Mouse (Mus musculus) MEL (cell line): ENCODE results near the gene Fam222b. TPM values are rescaled to one million over a fixed set of nuclear protein-coding genes. Genes with fewer than 3 reads are reported as not detected.
A peak's percentile ranks its signal among the peaks of the same experiment; 100 is the strongest.

ENCODE experiments used
- DNase-seq: peaks from one replicate; pipeline ENCODE4 v3.0.0; 2011; ENCODE audit warnings: low read depth, low spot score
- H3K27ac ChIP-seq: 2 replicates; pipeline ENCODE4 v1.5.1; 2012; ENCODE audit warnings: low read depth, mild to moderate bottlenecking, control low read depth, low read length, moderate library complexity; ENCODE audit not compliant: control insufficient read depth
- H3K27me3 ChIP-seq, 2 experiments: fragments of 150-350 bp in 1 of 2; sonication (generic) in 1 of 2; 2 replicates each; pipeline ENCODE4 v1.6.1; 2012; ENCODE audit warnings: low read length in 2 of 2, mild to moderate bottlenecking in 2 of 2, improper control_type of control experiment in 1 of 2, moderate library complexity in 1 of 2; ENCODE audit not compliant: insufficient read depth in 2 of 2, control insufficient read depth in 1 of 2
- H3K36me3 ChIP-seq, 2 experiments: 2 replicates each; pipeline ENCODE4 v1.6.1; 2012 to 2014; ENCODE audit warnings: low read length in 2 of 2, improper control_type of control experiment in 1 of 2, inconsistent platforms in 1 of 2, mild to moderate bottlenecking in 1 of 2; ENCODE audit not compliant: insufficient read depth in 2 of 2, control insufficient read depth in 1 of 2
- H3K4me1 ChIP-seq, 2 experiments: fragments of 150-350 bp in 1 of 2; sonication (generic) in 1 of 2; 2 replicates each; pipeline ENCODE4 v1.6.1; 2012; ENCODE audit warnings: low read length in 2 of 2, improper control_type of control experiment in 1 of 2, mild to moderate bottlenecking in 1 of 2; ENCODE audit not compliant: insufficient read depth in 2 of 2, control insufficient read depth in 1 of 2
- H3K4me3 ChIP-seq, 2 experiments: fragments of 150-350 bp in 1 of 2; sonication (generic) in 1 of 2; 2 replicates each; pipeline ENCODE4 v1.5.1; 2012; ENCODE audit warnings: low read depth in 2 of 2, low read length in 2 of 2, mild to moderate bottlenecking in 2 of 2, moderate library complexity in 2 of 2, control low read depth in 1 of 2, improper control_type of control experiment in 1 of 2; ENCODE audit not compliant: control insufficient read depth in 1 of 2, insufficient read depth in 1 of 2
- H3K79me2 ChIP-seq: 2 replicates; pipeline ENCODE4 v1.6.1; 2012; ENCODE audit warnings: mild to moderate bottlenecking, low read length, moderate library complexity; ENCODE audit not compliant: control insufficient read depth, poor library complexity, insufficient read depth
- H3K9ac ChIP-seq: 2 replicates; pipeline ENCODE4 v1.6.1; 2012; ENCODE audit warnings: low read depth, mild to moderate bottlenecking, control low read depth, low read length, moderate library complexity; ENCODE audit not compliant: control insufficient read depth, poor library complexity, severe bottlenecking
- H3K9me3 ChIP-seq: fragments of 150-350 bp; sonication (generic); replicated peaks from 2 replicates; pipeline ENCODE4 v1.6.1; 2012; ENCODE audit warnings: mild to moderate bottlenecking, low read length, improper control_type of control experiment, moderate library complexity; ENCODE audit not compliant: insufficient read depth
- CHD1 ChIP-seq: IDR thresholded peaks from 2 replicates; pipeline ENCODE4 v1.6.1; 2012; ENCODE audit warnings: low read depth, mild to moderate bottlenecking, inconsistent platforms, low read length, improper control_type of control experiment
- E2F4 ChIP-seq: IDR thresholded peaks from 2 replicates; pipeline ENCODE4 v1.6.1; 2011; ENCODE audit warnings: low read depth, low read length, improper control_type of control experiment, borderline replicate concordance
- ELF1 ChIP-seq: IDR thresholded peaks from 2 replicates; pipeline ENCODE4 v1.6.1; 2014; ENCODE audit warnings: low read depth, mild to moderate bottlenecking, inconsistent platforms, low read length, improper control_type of control experiment, moderate library complexity
- EP300 ChIP-seq, 2 experiments: IDR thresholded peaks; 2 replicates each; pipeline ENCODE4 v1.6.1; 2011; ENCODE audit warnings: improper control_type of control experiment in 2 of 2, low read length in 2 of 2, low read depth in 1 of 2, mild to moderate bottlenecking in 1 of 2
- GATA1 ChIP-seq: IDR thresholded peaks from 2 replicates; pipeline ENCODE4 v1.6.1; 2011; ENCODE audit warnings: low read depth, low read length, improper control_type of control experiment
- MAFK ChIP-seq: IDR thresholded peaks from 2 replicates; pipeline ENCODE4 v1.6.1; 2011; ENCODE audit warnings: low read depth, mild to moderate bottlenecking, low read length, improper control_type of control experiment, borderline replicate concordance
- MEF2A ChIP-seq: IDR thresholded peaks from 2 replicates; pipeline ENCODE4 v1.6.1; 2014; ENCODE audit warnings: low read depth, mild to moderate bottlenecking, inconsistent platforms, low read length, improper control_type of control experiment; ENCODE audit not compliant: poor library complexity, insufficient replicate concordance, severe bottlenecking; ENCODE audit errors: extremely low read depth
- MYC ChIP-seq: IDR thresholded peaks from 2 replicates; pipeline ENCODE4 v1.6.1; 2011; ENCODE audit warnings: low read depth, mild to moderate bottlenecking, low read length, improper control_type of control experiment, moderate library complexity
- POLR2A ChIP-seq, 2 experiments: IDR thresholded peaks; 2 replicates each; pipeline ENCODE4 v1.6.1; 2011 to 2012; ENCODE audit warnings: low read length in 2 of 2, mild to moderate bottlenecking in 2 of 2, control low read depth in 1 of 2, improper control_type of control experiment in 1 of 2, low read depth in 1 of 2, moderate library complexity in 1 of 2; ENCODE audit not compliant: control insufficient read depth in 1 of 2, insufficient read depth in 1 of 2, poor library complexity in 1 of 2
- POLR2AphosphoS5 ChIP-seq: IDR thresholded peaks from 2 replicates; pipeline ENCODE4 v1.6.1; 2012; ENCODE audit warnings: low read depth, borderline replicate concordance, mild to moderate bottlenecking, inconsistent platforms, low read length, moderate library complexity, mixed read lengths
- RAD21 ChIP-seq: IDR thresholded peaks from 2 replicates; pipeline ENCODE4 v1.6.1; 2011; ENCODE audit warnings: mild to moderate bottlenecking, low read depth, low read length, improper control_type of control experiment
- SMC3 ChIP-seq: IDR thresholded peaks from 2 replicates; pipeline ENCODE4 v1.6.1; 2011; ENCODE audit warnings: low read depth, low read length, improper control_type of control experiment
- TAL1 ChIP-seq: IDR thresholded peaks from 2 replicates; pipeline ENCODE4 v1.6.1; 2012; ENCODE audit warnings: mild to moderate bottlenecking, inconsistent platforms, low read length, moderate library complexity, mixed read lengths
- UBTF ChIP-seq: IDR thresholded peaks from 2 replicates; pipeline ENCODE4 v1.6.1; 2012; ENCODE audit warnings: low read depth, mild to moderate bottlenecking, inconsistent platforms, low read length, improper control_type of control experiment, moderate library complexity, borderline replicate concordance; ENCODE audit not compliant: insufficient read depth
- USF1 ChIP-seq: IDR thresholded peaks from 2 replicates; pipeline ENCODE4 v1.6.1; 2014; ENCODE audit warnings: low read depth, mild to moderate bottlenecking, inconsistent platforms, low read length, improper control_type of control experiment, moderate library complexity
- USF2 ChIP-seq, 2 experiments: IDR thresholded peaks; 2 replicates each; pipeline ENCODE4 v1.6.1; 2011 to 2012; ENCODE audit warnings: improper control_type of control experiment in 2 of 2, low read length in 2 of 2, borderline replicate concordance in 1 of 2, inconsistent platforms in 1 of 2, low read depth in 1 of 2, mild to moderate bottlenecking in 1 of 2; ENCODE audit not compliant: insufficient read depth in 1 of 2
- ZMIZ1 ChIP-seq: IDR thresholded peaks from 2 replicates; pipeline ENCODE4 v1.6.1; 2012; ENCODE audit warnings: low read depth, mild to moderate bottlenecking, inconsistent platforms, low read length, improper control_type of control experiment, moderate library complexity
- polyA plus RNA-seq, 2 experiments: library from polyadenylated mRNA; stranded (reverse) in 1 of 2; unstranded in 1 of 2; fragments of >175 nt in 1 of 2; fragments of >200 nt in 1 of 2; gene quantifications; 2 replicates each; pipeline versions ENCODE4 v1.2.1 to v1.2.4; 2012; ENCODE audit warnings: low replicate concordance in 2 of 2, low read depth in 1 of 2; ENCODE audit not compliant: insufficient read length in 2 of 2, insufficient read depth in 1 of 2, missing spikeins in 1 of 2
- total RNA-seq: library from RNA; depleted of rRNA; stranded (reverse); fragments of 300-350 nt; gene quantifications from 2 replicates; pipeline ENCODE4 v1.2.3, GENCODE M21; 2012

Gene Fam222b
- total and polyA plus RNA-seq, 3 experiments = 2.4 to 8.1 TPM; not detected in 1

- no peaks in the 10 kb centered on the region for H3K27me3 ChIP-seq
- H3K9ac ChIP-seq = peak overlapping the region; percentile 37; the same call in 1 of the 2 replicates
- H3K36me3 ChIP-seq = peaks cover 15 to 51% of the 10 kb centered on the region in 2 experiments
- H3K9me3 ChIP-seq = no peaks in the 10 kb centered on the region
- peak overlapping the region in 1 of 2 experiments; percentile 45; a peak in 1 of 4 replicates for H3K4me3 ChIP-seq
- peak overlapping the region; percentile 34 for H3K27ac ChIP-seq
- TF ChIP-seq EP300 (IDR thresholded peaks at IDR 0.05; ENCODE audit: low read depth in 1 of 2, low read length in 2 of 2) = no peak
- no peak for TF ChIP-seq RAD21
- TF ChIP-seq E2F4 = no peak
- no peak for TF ChIP-seq ZMIZ1
- no peak for TF ChIP-seq MYC
- TF ChIP-seq MEF2A = no peak
- peaks cover 6% of the 10 kb centered on the region for H3K79me2 ChIP-seq
- no peak for DNase-seq
- H3K4me1 ChIP-seq = peaks cover 18 to 52% of the 10 kb centered on the region in 2 experiments
Observed at GRCm38 (mm10) chr11:78073577-78074276, 20.7 kb upstream of the Fam222b start.

GRCm38 (mm10) chr11:78074277-78074652, 20.2 kb upstream of the Fam222b start:
- Histone ChIP-seq H3K9me3 (no peaks in the 10 kb centered on the region), H3K4me3 (no peak overlapping the region), H3K27me3 (no peaks in the 10 kb centered on the region), H3K79me2 (peaks cover 11% of the 10 kb centered on the region), H3K36me3 (peaks cover 15 to 49% of the 10 kb centered on the region in 2 experiments), H3K9ac (no peak overlapping the region)
- DNase-seq = no peak
- TF ChIP-seq GATA1 (no peak), TAL1 (no peak), POLR2A (IDR thresholded peaks at IDR 0.05; ENCODE audit: control insufficient read depth in 1 of 2, insufficient read depth in 1 of 2, low read depth in 1 of 2, low read length in 2 of 2, poor library complexity in 1 of 2) (no peak), USF2 (IDR thresholded peaks at IDR 0.05; ENCODE audit: borderline replicate concordance in 1 of 2, insufficient read depth in 1 of 2, low read depth in 1 of 2, low read length in 2 of 2) (no peak), ELF1 (no peak), MAFK (no peak), POLR2AphosphoS5 (no peak), SMC3 (no peak), CHD1 (no peak), USF1 (no peak), ZMIZ1 (no peak), UBTF (no peak)
- TF ChIP-seq, all 39 proteins: peak for 0
- Histone ChIP-seq H3K27ac (no peak overlapping the region), H3K4me1 (peaks cover 20 to 50% of the 10 kb centered on the region in 2 experiments)
